Mouse (Mus musculus) erythroblast, embryonic 14.5 days (primary cell): Measurements from ENCODE around the gene Lmod3.

ENCODE experiments used
- GATA1 ChIP-seq: IDR thresholded peaks from 2 replicates; pipeline ENCODE4 v1.6.1; 2012; ENCODE audit warnings: low read length, inconsistent platforms, mixed read lengths
- TAL1 ChIP-seq: IDR thresholded peaks from 3 replicates; pipeline ENCODE4 v1.6.1; 2012; ENCODE audit warnings: low read length, inconsistent platforms, mixed read lengths

GRCm38 (mm10) chr6:97210191-97210961 is 42.2 kb downstream of the Lmod3 start, which contains the start of gene Arl6ip5:
- TF ChIP-seq GATA1, result no peak
- TF ChIP-seq TAL1, result no peak
